Mouse (Mus musculus) cortical plate, adult 2 months (tissue): ENCODE measurements around the gene Ang. TPM values are rescaled to one million over a fixed set of nuclear protein-coding genes. Genes with fewer than 3 reads are reported as not detected.

ENCODE experiments used
- H3K27ac ChIP-seq: fragments of 200-500 bp; 2 replicates; pipeline ENCODE4 v1.5.1; 2012; ENCODE audit warnings: low read length, control low read depth, inconsistent platforms; ENCODE audit not compliant: insufficient read depth
- H3K4me1 ChIP-seq: fragments of 200-500 bp; 2 replicates; pipeline ENCODE4 v1.6.1; 2011; ENCODE audit warnings: low read length; ENCODE audit not compliant: control insufficient read depth, insufficient read depth
- H3K4me3 ChIP-seq: fragments of 200-500 bp; 2 replicates; pipeline ENCODE4 v1.5.1; 2011; ENCODE audit warnings: mild to moderate bottlenecking, low read length, control low read depth; ENCODE audit not compliant: insufficient read depth
- CTCF ChIP-seq: fragments of 200-500 bp; IDR thresholded peaks from 2 replicates; pipeline ENCODE4 v1.5.1; 2011; ENCODE audit warnings: mild to moderate bottlenecking, control low read depth, low read length; ENCODE audit not compliant: insufficient read depth; ENCODE audit errors: extremely low read depth
- POLR2A ChIP-seq: fragments of 200-500 bp; IDR thresholded peaks from 2 replicates; pipeline ENCODE4 v1.6.1; 2011; ENCODE audit warnings: mild to moderate bottlenecking, low read length, control low read depth; ENCODE audit not compliant: insufficient read depth; ENCODE audit errors: extremely low read depth
- polyA plus RNA-seq: library from polyadenylated mRNA; depleted of rRNA; stranded (reverse); fragments of >200 nt; gene quantifications from 2 replicates; pipeline ENCODE4 v1.2.3, GENCODE M21; 2012; rRNA removed

The Ang gene
- polyA plus RNA-seq, result 6.9 and 8.1 TPM in 2 replicates

DNA sequence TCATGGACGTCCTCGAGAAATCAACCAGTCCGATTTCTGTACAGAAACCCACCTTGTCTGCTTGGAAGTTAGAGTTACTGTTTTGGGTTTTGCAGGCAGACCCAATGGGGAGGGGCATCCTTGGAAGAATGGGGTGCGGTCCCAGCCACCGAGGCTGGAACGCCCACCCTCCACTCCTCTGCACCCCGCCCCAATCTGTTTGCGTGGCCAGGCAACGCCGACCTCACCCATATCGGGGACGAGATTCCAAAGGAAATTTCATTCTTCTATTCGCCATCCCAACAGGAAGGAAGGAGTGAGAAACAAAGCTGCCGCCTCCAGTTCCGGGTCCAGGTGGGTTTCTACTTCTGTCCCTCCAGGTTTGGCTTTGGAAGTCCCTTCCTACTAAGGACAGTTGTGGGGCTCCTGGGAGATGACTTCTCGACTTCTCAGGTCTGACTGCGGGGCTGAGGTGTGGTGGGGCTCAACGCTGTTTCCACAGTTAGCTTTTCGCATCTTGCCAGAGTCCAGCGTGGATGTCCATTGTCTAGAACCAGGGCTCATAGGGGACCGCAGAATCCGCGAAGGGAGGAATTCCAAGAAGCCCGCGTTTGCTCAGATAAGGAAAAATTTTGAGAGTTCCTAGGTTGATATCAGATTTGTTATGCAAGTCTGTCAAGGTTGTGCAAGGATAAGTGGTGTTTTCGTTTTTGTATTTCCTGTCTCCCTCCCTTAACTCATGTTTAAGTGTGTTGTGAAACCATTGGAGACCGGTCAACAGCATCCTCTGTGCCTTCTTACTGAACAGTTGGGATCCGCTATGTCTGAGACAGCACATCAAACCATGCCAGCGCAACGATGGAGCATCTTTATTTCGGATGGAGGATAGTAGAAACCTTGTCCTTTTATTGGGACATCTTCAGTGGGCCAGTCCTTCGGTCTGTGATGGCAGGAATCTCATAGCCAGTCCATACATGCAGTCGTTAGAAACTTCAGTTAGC, at the start of gene Ang, which contains the start of gene Rnase4:
Gene Ang, plus strand, starts transcription at position 230 of the 980 bp plus-strand sequence.
Gene Rnase4, plus strand, starts transcription at position 157 of the 980 bp plus-strand sequence.
- TF ChIP-seq CTCF (no peak), POLR2A (no peak)
- Histone ChIP-seq H3K4me3 (peak within 1 kb of the TSS; percentile 51), H3K27ac (peak within 1 kb of the TSS; percentile 88), H3K4me1 (no peaks in the 10 kb centered on the region)

DNA sequence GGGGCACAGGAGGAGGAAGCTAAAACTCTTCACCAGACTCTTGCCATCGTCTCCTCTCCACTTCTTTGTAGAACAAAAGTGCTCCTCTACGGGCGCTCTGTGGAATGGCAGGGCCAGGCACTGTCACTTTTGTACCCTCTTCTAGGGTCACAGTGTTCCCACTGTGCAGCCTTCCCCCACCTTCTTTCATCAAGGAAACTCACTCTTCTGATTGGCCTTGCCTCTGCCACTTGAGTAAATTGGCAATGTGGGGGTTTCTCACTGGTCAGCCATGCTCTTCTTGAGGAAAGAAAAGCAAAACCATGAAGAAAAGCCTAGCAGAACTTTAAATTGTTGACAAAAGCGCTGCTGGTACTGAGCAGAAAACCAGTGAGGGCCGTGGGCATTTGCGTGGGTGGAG, 49.2 kb upstream of the Ang start, which contains the start of gene Rnase9:
Gene Rnase9, minus strand, starts transcription at position 101 of the 400 bp plus-strand sequence.
- Histone ChIP-seq H3K27ac (no peak within 1 kb of the TSS), H3K4me3 (no peak within 1 kb of the TSS), H3K4me1 (no peaks in the 10 kb centered on the region)
- no peak for TF ChIP-seq CTCF
- TF ChIP-seq POLR2A, result no peak

DNA sequence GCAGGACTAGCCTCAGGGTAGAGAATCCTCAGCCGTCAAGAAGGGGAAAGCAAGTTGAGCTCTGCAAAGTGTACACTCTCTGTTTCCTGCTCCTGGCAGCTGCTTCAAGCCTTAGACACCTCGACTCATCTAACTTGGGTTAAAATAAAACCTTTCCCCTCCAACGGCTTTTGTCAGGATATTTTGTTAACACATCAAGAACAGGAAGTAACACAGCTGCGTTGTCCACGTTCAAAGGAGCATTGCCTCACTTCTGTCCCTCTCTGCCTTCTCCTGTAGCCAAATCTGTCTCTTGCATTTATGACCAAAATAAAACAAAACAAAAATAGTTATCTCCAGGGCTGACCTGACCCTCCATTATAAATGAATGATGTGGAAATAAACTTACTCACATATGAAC, 43.1 kb upstream of the Ang start:
- Histone ChIP-seq H3K27ac (no peak overlapping the region), H3K4me3 (no peak overlapping the region), H3K4me1 (no peaks in the 10 kb centered on the region)
- no peak for TF ChIP-seq POLR2A
- no peak for TF ChIP-seq CTCF

DNA sequence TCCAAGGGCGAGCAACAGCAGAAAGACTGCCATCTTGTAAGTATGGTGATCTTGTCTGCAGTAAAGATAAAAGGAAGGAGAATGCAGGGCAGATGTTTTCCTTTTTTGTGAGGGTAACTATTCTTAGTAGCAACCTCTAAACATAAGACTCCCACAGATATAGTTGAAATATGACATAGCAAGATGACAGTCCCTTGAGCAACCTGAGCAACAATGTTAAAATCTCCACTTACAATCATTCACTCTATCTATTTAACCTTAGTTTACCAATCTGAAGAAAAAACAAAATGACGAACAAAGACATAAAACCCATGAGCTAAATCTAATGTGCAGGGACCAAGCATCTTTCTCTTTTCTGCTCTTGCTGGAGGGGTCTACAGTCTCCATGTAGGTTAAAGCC, 40.9 kb upstream of the Ang start, which contains the start of gene Rnase11:
Gene Rnase11, minus strand, starts transcription at position 101 of the 400 bp plus-strand sequence.
- Histone ChIP-seq H3K4me1 (no peaks in the 10 kb centered on the region), H3K27ac (no peak within 1 kb of the TSS), H3K4me3 (no peak within 1 kb of the TSS)
- TF ChIP-seq CTCF (no peak), POLR2A (no peak)

DNA sequence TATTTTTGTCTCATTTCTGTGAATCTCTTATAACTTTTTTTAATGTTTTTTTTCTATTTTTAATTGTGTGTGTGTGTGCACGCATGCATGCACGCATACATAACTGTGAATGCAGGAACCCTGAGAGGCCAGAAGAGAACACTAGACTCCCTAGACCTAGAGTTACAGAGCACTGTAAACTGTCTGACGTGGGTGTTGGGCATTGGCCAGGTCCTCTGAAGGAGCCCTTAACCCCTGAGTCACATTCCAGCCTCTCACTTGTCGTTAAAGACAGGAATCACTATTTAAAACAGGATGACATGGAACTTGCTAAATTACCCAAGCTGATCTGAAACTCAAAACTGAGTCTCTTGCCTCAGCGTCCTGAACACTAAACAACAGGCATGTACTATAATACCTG, 39.0 kb upstream of the Ang start:
- H3K4me3 ChIP-seq, result no peak overlapping the region
- H3K27ac ChIP-seq, result no peak overlapping the region
- TF ChIP-seq POLR2A (no peak), CTCF (no peak)
- H3K4me1 ChIP-seq, result no peaks in the 10 kb centered on the region

DNA sequence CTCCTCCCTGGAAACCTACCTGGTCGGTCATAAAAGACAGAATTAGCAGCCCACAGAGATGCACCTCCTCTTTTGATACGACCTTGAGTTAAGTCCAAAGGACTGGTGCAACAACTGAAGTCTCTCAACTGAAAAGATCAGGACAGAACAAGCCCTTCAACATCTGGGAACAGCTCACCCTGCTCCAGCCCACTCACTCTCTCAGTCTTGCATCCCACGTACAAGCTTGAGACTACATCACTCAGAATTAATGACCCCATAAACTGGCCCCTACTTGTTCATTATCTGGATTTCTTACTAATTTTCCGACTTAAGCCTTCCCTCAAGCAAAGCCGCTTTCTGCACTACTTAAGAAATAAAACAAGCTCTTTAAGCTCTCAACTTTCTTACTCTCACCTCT, 37.8 kb upstream of the Ang start:
- Histone ChIP-seq H3K4me3 (no peak overlapping the region), H3K27ac (no peak overlapping the region), H3K4me1 (no peaks in the 10 kb centered on the region)
- TF ChIP-seq CTCF (no peak), POLR2A (no peak)

DNA sequence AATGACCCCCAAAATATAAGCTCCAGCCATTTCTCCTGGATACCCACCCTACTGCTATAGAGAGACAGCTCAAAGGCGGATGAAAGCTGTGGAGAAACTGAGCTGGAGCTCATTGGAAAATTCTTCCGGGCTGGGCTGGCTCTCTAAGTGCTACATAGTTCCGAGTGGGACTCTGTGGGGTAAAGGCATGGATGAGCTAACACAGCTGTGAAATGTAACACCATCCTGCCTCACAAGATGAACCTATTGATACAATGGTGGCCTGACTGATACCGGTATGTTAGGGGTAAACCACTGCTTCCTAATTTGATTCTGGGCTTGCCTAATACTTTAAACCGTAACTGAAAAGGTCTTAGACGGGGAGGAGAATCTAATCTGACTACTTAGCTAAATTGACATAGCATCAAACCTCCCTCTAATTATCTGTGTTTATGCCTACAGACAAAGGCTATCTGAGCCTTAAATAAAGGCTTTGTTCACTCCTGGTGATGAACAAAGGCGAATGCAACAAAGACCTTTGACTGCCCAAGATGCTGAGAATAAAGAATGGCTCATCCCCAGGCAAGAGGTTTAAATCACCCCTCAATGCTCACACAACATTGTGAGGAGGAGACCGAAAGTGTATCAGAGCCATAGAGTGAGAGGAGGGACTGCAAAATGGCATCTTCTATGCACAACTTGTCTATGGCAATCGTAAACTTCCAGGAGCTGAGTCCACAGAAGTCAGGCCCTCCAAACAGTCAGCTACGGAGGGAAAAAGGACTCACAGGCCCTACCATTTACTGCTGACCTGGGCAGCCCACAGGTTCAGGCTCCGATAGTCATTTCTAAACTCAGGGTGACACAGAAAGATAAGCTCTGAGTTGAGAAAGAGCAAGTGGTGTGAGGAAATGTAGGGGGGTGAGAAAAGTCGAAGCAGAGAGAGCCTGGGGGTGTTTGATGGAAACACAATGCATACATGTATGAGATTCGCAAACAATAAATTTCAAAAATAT, 36.4 kb upstream of the Ang start:
- no peaks in the 10 kb centered on the region for H3K4me1 ChIP-seq
- no peak overlapping the region for H3K4me3 ChIP-seq
- no peak for TF ChIP-seq CTCF
- no peak for TF ChIP-seq POLR2A
- no peak overlapping the region for H3K27ac ChIP-seq

DNA sequence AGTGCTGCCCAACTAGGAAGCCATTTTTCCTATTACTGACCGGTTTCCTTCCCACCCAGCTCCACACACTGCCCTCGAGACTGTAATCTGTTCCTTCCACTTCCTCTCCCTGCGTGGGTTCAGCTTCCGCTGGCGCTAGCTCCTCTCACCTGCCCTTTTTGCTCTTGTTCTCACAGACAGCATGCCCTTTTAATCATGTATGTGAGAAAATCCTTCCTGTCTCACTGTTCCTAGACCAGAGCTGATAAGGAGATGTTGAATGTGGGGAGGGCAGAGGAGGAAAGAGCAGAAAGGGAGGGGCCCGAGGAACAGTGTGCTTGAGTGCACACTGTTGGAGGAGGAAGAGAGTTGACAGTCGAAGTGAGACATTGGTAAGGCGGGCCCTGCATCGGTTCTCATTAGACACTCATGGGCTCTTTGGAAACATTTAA, 33.5 kb upstream of the Ang start, which contains the start of gene Rnase12:
Gene Rnase12, minus strand, starts transcription at position 261 of the 431 bp plus-strand sequence.
- TF ChIP-seq POLR2A (no peak), CTCF (no peak)
- peaks cover 1% of the 10 kb centered on the region; the same call in 1 of the 2 replicates for H3K4me1 ChIP-seq
- no peak within 1 kb of the TSS for H3K27ac ChIP-seq
- no peak within 1 kb of the TSS for H3K4me3 ChIP-seq

DNA sequence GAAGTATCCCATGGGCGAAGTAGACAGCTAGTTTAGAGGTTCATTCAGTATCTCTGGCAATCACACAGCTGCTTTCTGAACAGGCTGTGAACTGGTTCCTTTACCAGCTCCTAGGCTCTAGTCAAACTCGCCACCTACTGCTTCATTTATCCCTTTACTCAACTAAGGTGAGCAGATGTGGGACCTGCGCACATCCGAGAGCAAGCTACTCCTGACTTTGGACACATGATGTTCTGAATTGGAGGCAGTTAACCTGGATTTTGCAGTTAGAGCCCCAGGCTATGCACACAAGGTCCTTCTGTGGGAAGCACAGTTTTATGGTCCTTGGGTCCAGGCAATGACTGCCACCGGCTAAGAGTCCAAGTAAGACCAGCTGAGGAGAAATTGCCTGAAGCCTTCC, 30.2 kb upstream of the Ang start:
- H3K27ac ChIP-seq, result no peak overlapping the region
- no peak overlapping the region for H3K4me3 ChIP-seq
- H3K4me1 ChIP-seq, result peaks cover 1% of the 10 kb centered on the region; the same call in 1 of the 2 replicates
- no peak for TF ChIP-seq CTCF
- no peak for TF ChIP-seq POLR2A
